Mouse (Mus musculus) frontal cortex, adult (tissue): ENCODE measurements around the gene Peg3.

Experiments used
- ATAC-seq: cut with Nextera tagmentation; 2 replicates; pipeline ENCODE4 v1.9.2; 2017; ENCODE audit warnings: mild to moderate bottlenecking, moderate library complexity, mixed read lengths; ENCODE audit not compliant: low TSS enrichment

Peg3 gene

DNA sequence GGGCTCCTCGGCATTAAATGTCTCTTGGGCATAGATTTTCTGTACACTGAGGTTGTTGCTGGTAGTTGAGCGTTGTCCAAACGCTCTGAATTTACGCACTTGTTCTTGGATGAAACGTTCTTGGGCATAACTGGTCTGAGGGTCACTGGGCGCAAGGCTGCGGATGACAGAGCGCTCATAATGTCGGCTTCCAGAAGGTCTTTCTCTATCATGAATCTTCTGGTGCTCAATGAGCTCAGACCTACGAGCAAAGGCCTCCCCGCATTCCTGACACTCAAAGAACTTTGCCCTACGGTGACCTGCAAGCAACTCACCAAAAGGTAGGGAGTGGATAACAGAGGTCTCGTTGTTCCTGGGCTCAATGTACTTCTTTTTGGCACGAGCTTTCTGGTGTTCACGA is 20.8 kb downstream of the Peg3 start:
- ATAC-seq, result no peak

- ATAC-seq, result no peak
Observed at GRCm38 (mm10) chr7:6708451-6709180, 21.6 kb downstream of the Peg3 start.

GRCm38 (mm10) chr7:6707416-6708015 is 22.7 kb downstream of the Peg3 start:
- no peak for ATAC-seq

- ATAC-seq, result no peak
Observed at GRCm38 (mm10) chr7:6699230-6699629, 31.0 kb downstream of the Peg3 start.

- ATAC-seq, result peak; percentile 100
Observed at GRCm38 (mm10) chr7:6696241-6697045, 33.8 kb downstream of the Peg3 start, which contains the start of gene Zim1. Gene Zim1, minus strand, starts transcription at chr7:6696450.

DNA sequence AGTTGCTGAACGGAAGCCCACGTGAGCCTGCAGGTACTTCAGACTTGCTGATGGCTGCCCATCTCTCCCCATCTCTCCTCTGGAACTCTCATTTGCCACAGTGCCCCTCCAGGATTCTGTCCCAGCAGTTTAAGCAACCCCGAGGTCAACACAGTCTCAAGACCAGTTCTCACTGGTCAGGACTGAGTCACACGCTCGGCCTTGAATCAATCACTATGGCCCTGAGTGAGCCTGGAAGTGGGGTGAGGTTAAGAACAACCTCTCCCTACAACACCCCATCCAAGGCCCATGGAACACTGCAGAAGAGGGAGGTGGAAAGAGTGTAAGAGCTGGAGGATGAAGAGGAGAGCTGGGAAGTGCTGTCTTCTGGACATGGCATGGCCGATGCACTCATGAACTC is 44.7 kb downstream of the Peg3 start:
- ATAC-seq, result no peak

GRCm38 (mm10) chr7:6666726-6667125 is 63.5 kb downstream of the Peg3 start:
- ATAC-seq, result no peak

DNA sequence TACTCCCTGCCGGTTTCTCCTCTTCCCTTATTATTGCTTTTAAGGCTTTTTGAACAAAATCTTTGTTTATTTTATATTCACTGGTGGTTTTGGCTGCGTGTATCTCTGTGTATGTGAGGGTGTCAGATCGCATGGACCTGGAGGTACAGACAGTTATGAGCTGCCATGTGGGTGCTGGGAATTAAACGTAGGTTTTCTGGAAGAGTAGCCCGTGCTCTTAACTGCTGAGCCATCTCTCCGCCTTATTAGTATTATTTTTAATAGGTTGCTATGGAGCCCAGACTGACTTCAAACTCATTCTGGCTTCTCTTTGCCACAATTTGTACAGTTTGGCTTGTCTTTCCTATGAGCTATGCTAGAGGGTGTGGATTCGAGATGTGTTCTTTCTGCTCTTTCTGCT is 66.8 kb downstream of the Peg3 start:
- ATAC-seq, result no peak

DNA sequence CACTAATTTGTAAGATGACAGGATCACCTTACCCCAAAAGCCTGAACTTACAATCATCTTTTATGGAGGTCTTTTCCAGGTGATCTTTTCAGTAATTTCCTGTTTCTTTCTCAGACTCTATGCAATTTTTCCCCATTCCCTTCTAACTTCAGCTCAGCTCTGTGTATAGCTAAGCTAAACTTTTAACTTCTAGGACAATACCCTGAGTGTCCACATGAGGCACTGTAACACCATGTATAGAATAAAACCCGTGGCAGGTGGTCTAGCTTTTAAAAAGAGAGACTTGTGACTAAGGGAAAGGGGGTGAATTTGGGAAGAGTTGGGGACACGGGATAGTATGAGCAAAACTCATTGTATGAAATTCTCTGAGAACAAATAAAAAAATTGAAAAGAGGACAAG is 70.6 kb downstream of the Peg3 start:
- ATAC-seq, result no peak

DNA sequence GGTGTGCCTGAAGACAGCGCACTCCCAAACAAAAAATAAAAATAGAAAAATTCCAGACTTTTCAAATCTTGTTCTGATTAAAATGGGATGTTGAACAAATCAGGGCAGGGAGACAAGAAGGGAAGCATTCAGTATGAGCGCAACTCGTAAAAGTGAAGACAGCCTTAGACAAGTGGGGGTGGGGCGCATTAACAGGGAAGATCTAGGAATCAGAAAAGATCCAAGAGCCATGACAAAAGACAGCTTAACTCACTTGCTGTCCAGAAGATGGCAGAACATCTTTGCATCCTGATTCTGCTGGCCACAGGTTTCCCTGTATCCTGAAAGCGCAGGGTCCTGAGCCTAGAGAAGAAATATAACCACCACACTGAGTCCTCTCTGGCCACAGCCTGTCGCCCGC is 71.6 kb downstream of the Peg3 start:
- ATAC-seq, result no peak
